Mouse (Mus musculus) liver, postnatal 0 days (tissue): ENCODE results near the gene Ptges2.

Experiments used
- CTCF ChIP-seq: sonication (generic); IDR thresholded peaks from 2 replicates; pipeline ENCODE4 v1.5.1; 2016; ENCODE audit warnings: antibody characterized with exemption, low read depth
- EP300 ChIP-seq: IDR thresholded peaks from 2 replicates; pipeline ENCODE4 v1.6.1; 2016; ENCODE audit warnings: antibody characterized with exemption, low read depth, mild to moderate bottlenecking

GRCm38 (mm10) chr2:32374191-32374590, 21.5 kb upstream of the Ptges2 start:
- TF ChIP-seq CTCF, result no peak
- TF ChIP-seq EP300, result no peak
